8 mouse cellular contexts compared by ENCODE assay signal in the genomic region with DNA sequence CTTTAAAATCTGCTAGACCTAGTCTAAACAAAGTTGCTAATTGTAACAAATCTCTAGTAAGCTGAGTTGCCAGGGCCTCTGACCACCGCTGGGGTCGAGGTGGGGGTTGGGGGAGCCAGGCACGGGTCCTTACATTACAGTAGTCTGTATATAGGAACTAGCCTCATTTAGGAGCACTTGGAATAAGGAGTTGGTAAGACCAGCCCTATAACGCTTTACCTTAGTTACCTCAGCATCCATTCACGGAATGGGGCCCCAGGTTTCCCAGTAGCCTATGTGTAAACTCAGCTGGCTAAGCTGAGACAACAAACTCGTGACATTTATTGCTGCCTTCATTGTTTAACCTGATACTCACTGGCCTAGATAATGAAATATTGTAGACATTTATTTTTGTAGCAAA. TPM values are rescaled to one million over a fixed set of nuclear protein-coding genes. Genes with fewer than 3 reads are reported as not detected.
DNase-seq lines count a peak whose midpoint lies in the region; ATAC-seq and TF ChIP-seq lines count a peak whose summit lies in the region.

No protein-coding gene starts in this region.

- 6% methylated on average over 6 of the region's 6 CpGs for WGBS in forebrain, embryonic 14.5 days
- WGBS in liver, embryonic 13.5 days (ENCODE audit: insufficient replicate concordance) = 46% methylated on average over 6 of the region's 6 CpGs
- WGBS in stomach, postnatal 0 days = 11% methylated on average over 6 of the region's 6 CpGs

- no peak for ATAC-seq in forebrain, embryonic 14.5 days
- ATAC-seq in liver, embryonic 13.5 days (ENCODE audit: low read depth) = no peak
- no peak; the same call in 1 of the 2 replicates for ATAC-seq in stomach, postnatal 0 days (ENCODE audit: low FRiP score, low TSS enrichment)

- no peak for TF ChIP-seq CTCF in stomach, postnatal 0 days (IDR thresholded peaks at IDR 0.05; ENCODE audit: low read depth)

- H3K4me2 ChIP-seq in forebrain, embryonic 14.5 days (ENCODE audit: low read length) = peak overlapping the region; percentile 76
- H3K4me2 ChIP-seq in liver, embryonic 13.5 days = peak overlapping the region; percentile 93
- H3K4me2 ChIP-seq in stomach, postnatal 0 days (replicated peaks; ENCODE audit: low read depth) = peak overlapping the region; percentile 88

- peak; percentile 6 for DNase-seq in retina, postnatal 1 day
- no peak for DNase-seq in retina, embryonic 14.5 days (ENCODE audit: low spot score)
- peak; percentile 16 for DNase-seq in forebrain, embryonic 14.5 days (ENCODE audit: low spot score)
- no peak for DNase-seq in liver, embryonic 13.5 days
- peak; percentile 53 for DNase-seq in stomach, postnatal 0 days (ENCODE audit: low spot score)
- no peak for DNase-seq in cerebellum, adult 8-10 months
- DNase-seq in frontal cortex, postnatal 10 days (ENCODE audit: low spot score in 2 of 2) = no peak
- DNase-seq in cerebellum, postnatal 14 days = no peak

- H3K9ac ChIP-seq in forebrain, embryonic 14.5 days (ENCODE audit: low read length) = peak overlapping the region; percentile 95
- H3K9ac ChIP-seq in liver, embryonic 13.5 days = peak overlapping the region; percentile 69; the same call in 1 of the 2 replicates
- peak overlapping the region; percentile 38; the same call in 1 of the 2 replicates for H3K9ac ChIP-seq in stomach, postnatal 0 days (ENCODE audit: low read length)

- H3K4me1 ChIP-seq in forebrain, embryonic 14.5 days (ENCODE audit: control insufficient read depth, insufficient read depth, low read length) = peaks cover 25% of the 10 kb centered on the region
- H3K4me1 ChIP-seq in liver, embryonic 13.5 days (replicated peaks) = peaks cover 44% of the 10 kb centered on the region
- H3K4me1 ChIP-seq in stomach, postnatal 0 days (replicated peaks; ENCODE audit: control insufficient read depth, insufficient read depth) = peaks cover 4% of the 10 kb centered on the region; the same call in 1 of the 2 replicates

- peak overlapping the region; percentile 73 for H3K4me3 ChIP-seq in forebrain, embryonic 14.5 days (ENCODE audit: low read depth, low read length)
- H3K4me3 ChIP-seq in liver, embryonic 13.5 days (replicated peaks) = peak overlapping the region; percentile 49; the same call in 1 of the 2 replicates
- peak overlapping the region; percentile 6; the same call in 1 of the 2 replicates for H3K4me3 ChIP-seq in stomach, postnatal 0 days (ENCODE audit: low read depth, low read length)

- H3K27ac ChIP-seq in forebrain, embryonic 14.5 days (ENCODE audit: low read depth, low read length) = peak overlapping the region; percentile 97
- H3K27ac ChIP-seq in liver, embryonic 13.5 days = peak overlapping the region; percentile 72
- peak overlapping the region; percentile 86 for H3K27ac ChIP-seq in stomach, postnatal 0 days (replicated peaks)

- 0 out of 2 replicates have a peak, but pooled peaks cover 4% of the 10 kb centered on the region for H3K36me3 ChIP-seq in forebrain, embryonic 14.5 days (ENCODE audit: control insufficient read depth, insufficient read depth, low read length)
- H3K36me3 ChIP-seq in liver, embryonic 13.5 days = 0 out of 2 replicates have a peak, but pooled peaks cover 3% of the 10 kb centered on the region
- H3K36me3 ChIP-seq in stomach, postnatal 0 days (ENCODE audit: control insufficient read depth, insufficient read depth, low read length) = no peaks in the 10 kb centered on the region

- H3K9me3 ChIP-seq in forebrain, embryonic 14.5 days (replicated peaks; ENCODE audit: control insufficient read depth, low read length) = no peaks in the 10 kb centered on the region
- H3K9me3 ChIP-seq in liver, embryonic 13.5 days (replicated peaks) = no peaks in the 10 kb centered on the region
- no peaks in the 10 kb centered on the region for H3K9me3 ChIP-seq in stomach, postnatal 0 days (ENCODE audit: control insufficient read depth, low read length)

- H3K27me3 ChIP-seq in forebrain, embryonic 14.5 days (replicated peaks; ENCODE audit: control insufficient read depth, insufficient read depth, low read length) = no peaks in the 10 kb centered on the region
- no peaks in the 10 kb centered on the region for H3K27me3 ChIP-seq in liver, embryonic 13.5 days
- H3K27me3 ChIP-seq in stomach, postnatal 0 days (ENCODE audit: control insufficient read depth, insufficient read depth, low read length) = no peaks in the 10 kb centered on the region

- TF ChIP-seq EP300 in stomach, postnatal 0 days (optimal IDR thresholded peaks at IDR 0.05) = no peak

RNA-seq across cellular contexts. Expression of a gene that starts 3.3 kb away (rescaled TPM):
- 24.4 and 30.5 TPM in 2 replicates for polyA plus RNA-seq in forebrain, embryonic 14.5 days (2014; fragmentation: Nextera tagmentation; extraction: Ambion mirVana)
- polyA plus RNA-seq in liver, embryonic 13.5 days (2015; fragmentation: Nextera tagmentation; extraction: Ambion mirVana) = 10.4 and 12.3 TPM in 2 replicates
- polyA plus RNA-seq in stomach, postnatal 0 days (2015; fragmentation: Nextera tagmentation; extraction: Ambion mirVana) = 32.9 and 34.2 TPM in 2 replicates

Comparison
In these comparisons a context has a peak if more than half of its experiments do, and no peak if none do; other contexts are left out.
1. DNase-seq: peak in retina, postnatal 1 day (single experiment), forebrain, embryonic 14.5 days (single experiment) and stomach, postnatal 0 days (single experiment); none in retina, embryonic 14.5 days (single experiment), liver, embryonic 13.5 days (single experiment), cerebellum, adult 8-10 months (single experiment), frontal cortex, postnatal 10 days (0 of 2) and cerebellum, postnatal 14 days (0 of 2).
2. H3K4me3 ChIP-seq: peak in every context shown above with its lines; median percentile 73 in forebrain, embryonic 14.5 days; 49 in liver, embryonic 13.5 days; 6 in stomach, postnatal 0 days.
3. H3K9ac ChIP-seq: peak in every context shown above with its lines; median percentile 95 in forebrain, embryonic 14.5 days; 69 in liver, embryonic 13.5 days; 38 in stomach, postnatal 0 days.
4. Peak in every context shown above with its lines, with median percentiles within 50 percentile points of each other: H3K27ac ChIP-seq and H3K4me2 ChIP-seq.